Mouse (Mus musculus) limb, embryonic 14.5 days (tissue): Measurements from ENCODE around the gene Bach2. TPM values are rescaled to one million over a fixed set of nuclear protein-coding genes. Genes with fewer than 3 reads are reported as not detected.

Experiments
- ATAC-seq: fragments of 200-750 bp; cut with Nextera tagmentation; 2 replicates; pipeline ENCODE4 v1.8.0; 2017; ENCODE audit warnings: low read depth, moderate number of reproducible peaks, moderate TSS enrichment; ENCODE audit not compliant: low FRiP score
- DNase-seq: peaks from one replicate; pipeline ENCODE4 v3.0.0-alpha.2; 2015; ENCODE audit warnings: low spot score
- H3K27ac ChIP-seq: fragments of 300-500 bp; sonication (generic); replicated peaks from 2 replicates; pipeline ENCODE4 v1.5.1; 2014; ENCODE audit warnings: low read depth, mild to moderate bottlenecking, low read length, moderate library complexity, mixed read lengths
- H3K27me3 ChIP-seq: fragments of 300-500 bp; sonication (generic); 2 replicates; pipeline ENCODE4 v1.6.1; 2014; ENCODE audit warnings: low read length, mixed read lengths; ENCODE audit not compliant: control insufficient read depth, insufficient read depth
- H3K36me3 ChIP-seq: fragments of 300-500 bp; sonication (generic); 2 replicates; pipeline ENCODE4 v1.6.1; 2014; ENCODE audit warnings: mild to moderate bottlenecking, low read length, moderate library complexity, mixed read lengths; ENCODE audit not compliant: control insufficient read depth, insufficient read depth
- H3K4me1 ChIP-seq: fragments of 300-500 bp; sonication (generic); 2 replicates; pipeline ENCODE4 v1.6.1; 2014; ENCODE audit warnings: antibody characterized with exemption, low read length, mixed read lengths; ENCODE audit not compliant: control insufficient read depth, insufficient read depth
- H3K4me2 ChIP-seq: fragments of 300-500 bp; sonication (generic); replicated peaks from 2 replicates; pipeline ENCODE4 v1.6.1; 2014; ENCODE audit warnings: low read depth, mild to moderate bottlenecking, low read length, moderate library complexity; ENCODE audit not compliant: severe bottlenecking
- H3K4me3 ChIP-seq: fragments of 300-500 bp; sonication (generic); replicated peaks from 2 replicates; pipeline ENCODE4 v1.5.1; 2014; ENCODE audit warnings: low read length
- H3K9ac ChIP-seq: fragments of 300-500 bp; sonication (generic); 2 replicates; pipeline ENCODE4 v1.6.1; 2014; ENCODE audit warnings: mild to moderate bottlenecking, low read depth, low read length, moderate library complexity; ENCODE audit not compliant: severe bottlenecking
- H3K9me3 ChIP-seq: fragments of 300-500 bp; sonication (generic); 2 replicates; pipeline ENCODE4 v1.6.1; 2016; ENCODE audit warnings: low read length; ENCODE audit not compliant: control insufficient read depth
- POLR2A ChIP-seq: fragments of 200-500 bp; IDR thresholded peaks from 2 replicates; pipeline ENCODE4 v1.8.0; 2012; ENCODE audit warnings: inconsistent platforms, mild to moderate bottlenecking, moderate library complexity, borderline replicate concordance; ENCODE audit not compliant: insufficient read depth, insufficient read length; ENCODE audit errors: extremely low read depth
- WGBS: fragments of 180-500 bp; shearing (Covaris S2); extraction: QIAGEN DNeasy Blood & Tissue Kit; methylation state at CpG from one replicate; pipeline ENCODE4 v1.1.7; 2014; 5-methylcytosine and 5-hydroxymethylcytosine counted together
- polyA plus RNA-seq, 2 experiments: library from polyadenylated mRNA; depleted of rRNA in 1 of 2; stranded (reverse) in 1 of 2; unstranded in 1 of 2; fragments of >200 nt; fragmentation: Nextera tagmentation in 1 of 2; extraction: Ambion mirVana in 1 of 2; gene quantifications; 2 replicates each; pipeline versions ENCODE4 v1.2.1 to v1.2.3; 2012 to 2014

The Bach2 gene
- polyA plus RNA-seq, 2 experiments, result 6.0 to 9.6 TPM

GRCm38 (mm10) chr4:32482936-32483335 is 244.3 kb downstream of the Bach2 start:
- no peaks in the 10 kb centered on the region for H3K27me3 ChIP-seq
- no peak overlapping the region for H3K4me2 ChIP-seq
- DNase-seq (peak; percentile 47), ATAC-seq (no peak)
- no peak for TF ChIP-seq POLR2A
- 10% methylated on average over 8 of the region's 8 CpGs for WGBS
- peaks cover 36% of the 10 kb centered on the region for H3K4me1 ChIP-seq
- H3K27ac ChIP-seq, result no peak overlapping the region
- H3K9ac ChIP-seq, result no peak overlapping the region
- no peak overlapping the region for H3K4me3 ChIP-seq
- H3K9me3 ChIP-seq, result no peaks in the 10 kb centered on the region
- H3K36me3 ChIP-seq, result no peaks in the 10 kb centered on the region

- H3K4me2 ChIP-seq, result no peak overlapping the region
- peaks cover 35% of the 10 kb centered on the region for H3K4me1 ChIP-seq
- DNase-seq (no peak), ATAC-seq (no peak)
- 36% methylated on average over 5 of the region's 5 CpGs for WGBS
- H3K27ac ChIP-seq, result no peak overlapping the region
- no peaks in the 10 kb centered on the region for H3K36me3 ChIP-seq
- H3K4me3 ChIP-seq, result no peak overlapping the region
- no peaks in the 10 kb centered on the region for H3K9me3 ChIP-seq
- H3K9ac ChIP-seq, result no peak overlapping the region
- no peak for TF ChIP-seq POLR2A
- H3K27me3 ChIP-seq, result no peaks in the 10 kb centered on the region
Measured at GRCm38 (mm10) chr4:32485848-32486247, 247.2 kb downstream of the Bach2 start.

GRCm38 (mm10) chr4:32486654-32487398 is 248.2 kb downstream of the Bach2 start:
- no peaks in the 10 kb centered on the region for H3K9me3 ChIP-seq
- no peaks in the 10 kb centered on the region for H3K36me3 ChIP-seq
- H3K27me3 ChIP-seq, result no peaks in the 10 kb centered on the region
- peaks cover 25% of the 10 kb centered on the region for H3K4me1 ChIP-seq
- ATAC-seq (peak; percentile 63; the same call in 1 of the 2 replicates), DNase-seq (peak; percentile 71)
- no peak overlapping the region for H3K27ac ChIP-seq
- H3K9ac ChIP-seq, result no peak overlapping the region
- H3K4me2 ChIP-seq, result peak overlapping the region; percentile 28
- TF ChIP-seq POLR2A, result no peak
- H3K4me3 ChIP-seq, result no peak overlapping the region
- WGBS, result 58% methylated on average over 17 of the region's 17 CpGs

- Histone ChIP-seq H3K27me3 (no peaks in the 10 kb centered on the region), H3K27ac (no peak overlapping the region), H3K36me3 (no peaks in the 10 kb centered on the region), H3K4me1 (peaks cover 16% of the 10 kb centered on the region), H3K4me3 (no peak overlapping the region), H3K9me3 (no peaks in the 10 kb centered on the region), H3K4me2 (no peak overlapping the region), H3K9ac (no peak overlapping the region)
- 65% methylated on average over 1 of the region's 1 CpGs for WGBS
- DNase-seq, result no peak
- ATAC-seq, result no peak
- no peak for TF ChIP-seq POLR2A
Measured at GRCm38 (mm10) chr4:32489186-32489585, 250.6 kb downstream of the Bach2 start.

GRCm38 (mm10) chr4:32491176-32491575 is 252.6 kb downstream of the Bach2 start:
- TF ChIP-seq POLR2A, result no peak
- H3K36me3 ChIP-seq, result no peaks in the 10 kb centered on the region
- DNase-seq, result no peak
- no peak overlapping the region for H3K4me2 ChIP-seq
- no peaks in the 10 kb centered on the region for H3K27me3 ChIP-seq
- H3K4me1 ChIP-seq, result peaks cover 12% of the 10 kb centered on the region
- no peaks in the 10 kb centered on the region for H3K9me3 ChIP-seq
- 63% methylated on average over 8 of the region's 8 CpGs for WGBS
- ATAC-seq, result no peak
- H3K4me3 ChIP-seq, result no peak overlapping the region
- H3K9ac ChIP-seq, result no peak overlapping the region
- no peak overlapping the region for H3K27ac ChIP-seq
